Mouse (Mus musculus): ENCODE measurements at regions not wholly inside any gene's neighbourhood (a gene's known extent, or its start where the extent isn't known, plus 50 kb on each side); places are given as distances from the start of the nearest gene placed in this dataset.

- no peak overlapping the region for H3K27ac ChIP-seq
- H3K4me3 ChIP-seq (ENCODE audit: inconsistent target): no peak overlapping the region
- no peaks in the 10 kb centered on the region for H3K36me3 ChIP-seq (ENCODE audit: inconsistent target)
- H3K79me2 ChIP-seq (ENCODE audit: inconsistent target): no peaks in the 10 kb centered on the region
- 0% methylated on average over 1 of the region's 1 CpGs for WGBS (ENCODE audit: missing documents)
Measured at GRCm38 (mm10) chr14:98937933-98938332, 56.2 kb downstream of the Rpl36a-ps1 start.

GRCm38 (mm10) chr14:98937373-98937772 lies 56.7 kb downstream of the Rpl36a-ps1 start:
- H3K27ac ChIP-seq: no peak overlapping the region
- 91% methylated on average over 2 of the region's 2 CpGs for WGBS (ENCODE audit: missing documents)
- no peak overlapping the region for H3K4me3 ChIP-seq (ENCODE audit: inconsistent target)
- no peaks in the 10 kb centered on the region for H3K79me2 ChIP-seq (ENCODE audit: inconsistent target)
- H3K36me3 ChIP-seq (ENCODE audit: inconsistent target): no peaks in the 10 kb centered on the region

GRCm38 (mm10) chr14:98933371-98933916 lies 60.7 kb downstream of the Rpl36a-ps1 start:
- 38% methylated on average over 3 of the region's 3 CpGs for WGBS (ENCODE audit: missing documents)
- no peak overlapping the region for H3K27ac ChIP-seq
- H3K79me2 ChIP-seq (ENCODE audit: inconsistent target): no peaks in the 10 kb centered on the region
- H3K4me3 ChIP-seq (ENCODE audit: inconsistent target): no peak overlapping the region
- H3K36me3 ChIP-seq (ENCODE audit: inconsistent target): no peaks in the 10 kb centered on the region

GRCm38 (mm10) chr14:98929276-98929675 lies 64.8 kb downstream of the Rpl36a-ps1 start:
- Histone ChIP-seq H3K4me3 (ENCODE audit: inconsistent target) (no peak overlapping the region), H3K36me3 (ENCODE audit: inconsistent target) (no peaks in the 10 kb centered on the region), H3K79me2 (ENCODE audit: inconsistent target) (no peaks in the 10 kb centered on the region), H3K27ac (no peak overlapping the region)
- 45% methylated on average over 2 of the region's 2 CpGs for WGBS (ENCODE audit: missing documents)

GRCm38 (mm10) chr14:98908234-98908633 lies 85.9 kb downstream of the Rpl36a-ps1 start:
- H3K27ac ChIP-seq: no peak overlapping the region
- no peak overlapping the region for H3K4me3 ChIP-seq (ENCODE audit: inconsistent target)
- H3K79me2 ChIP-seq (ENCODE audit: inconsistent target): no peaks in the 10 kb centered on the region
- WGBS (ENCODE audit: missing documents): 97% methylated on average over 5 of the region's 5 CpGs
- no peaks in the 10 kb centered on the region for H3K36me3 ChIP-seq (ENCODE audit: inconsistent target)

- no peak overlapping the region for H3K4me3 ChIP-seq (ENCODE audit: inconsistent target)
- WGBS (ENCODE audit: missing documents): 96% methylated on average over 4 of the region's 4 CpGs
- H3K79me2 ChIP-seq (ENCODE audit: inconsistent target): no peaks in the 10 kb centered on the region
- no peaks in the 10 kb centered on the region for H3K36me3 ChIP-seq (ENCODE audit: inconsistent target)
- H3K27ac ChIP-seq: no peak overlapping the region
Measured at GRCm38 (mm10) chr14:98898876-98899275, 95.2 kb downstream of the Rpl36a-ps1 start.

- H3K27ac ChIP-seq: no peak overlapping the region
- H3K79me2 ChIP-seq (ENCODE audit: inconsistent target): no peaks in the 10 kb centered on the region
- no peaks in the 10 kb centered on the region for H3K36me3 ChIP-seq (ENCODE audit: inconsistent target)
- no peak overlapping the region for H3K4me3 ChIP-seq (ENCODE audit: inconsistent target)
- WGBS (ENCODE audit: missing documents): 33% methylated on average over 1 of the region's 1 CpGs
Measured at GRCm38 (mm10) chr14:98897390-98897789, 96.7 kb downstream of the Rpl36a-ps1 start.

- Histone ChIP-seq H3K79me2 (ENCODE audit: inconsistent target) (no peaks in the 10 kb centered on the region), H3K27ac (no peak overlapping the region), H3K36me3 (ENCODE audit: inconsistent target) (no peaks in the 10 kb centered on the region), H3K4me3 (ENCODE audit: inconsistent target) (no peak overlapping the region)
- 94% methylated on average over 1 of the region's 1 CpGs for WGBS (ENCODE audit: missing documents)
Measured at GRCm38 (mm10) chr14:98895933-98896332, 98.2 kb downstream of the Rpl36a-ps1 start.

- Histone ChIP-seq H3K27ac (no peak overlapping the region), H3K36me3 (ENCODE audit: inconsistent target) (no peaks in the 10 kb centered on the region), H3K4me3 (ENCODE audit: inconsistent target) (no peak overlapping the region), H3K79me2 (ENCODE audit: inconsistent target) (no peaks in the 10 kb centered on the region)
- WGBS (ENCODE audit: missing documents): 87% methylated on average over 3 of the region's 3 CpGs
Measured at GRCm38 (mm10) chr14:98892670-98893069, 101.4 kb downstream of the Rpl36a-ps1 start.

GRCm38 (mm10) chr14:98891252-98891947 lies 102.7 kb downstream of the Rpl36a-ps1 start:
- 76% methylated on average over 5 of the region's 5 CpGs for WGBS (ENCODE audit: missing documents)
- Histone ChIP-seq H3K4me3 (ENCODE audit: inconsistent target) (no peak overlapping the region), H3K36me3 (ENCODE audit: inconsistent target) (no peaks in the 10 kb centered on the region), H3K27ac (no peak overlapping the region), H3K79me2 (ENCODE audit: inconsistent target) (no peaks in the 10 kb centered on the region)

GRCm38 (mm10) chr14:98887588-98887987 lies 106.5 kb downstream of the Rpl36a-ps1 start:
- no peak overlapping the region for H3K27ac ChIP-seq
- H3K36me3 ChIP-seq (ENCODE audit: inconsistent target): no peaks in the 10 kb centered on the region
- WGBS (ENCODE audit: missing documents): 91% methylated on average over 2 of the region's 2 CpGs
- H3K79me2 ChIP-seq (ENCODE audit: inconsistent target): no peaks in the 10 kb centered on the region
- H3K4me3 ChIP-seq (ENCODE audit: inconsistent target): no peak overlapping the region

- Histone ChIP-seq H3K27ac (no peak overlapping the region), H3K4me3 (ENCODE audit: inconsistent target) (no peak overlapping the region), H3K36me3 (ENCODE audit: inconsistent target) (no peaks in the 10 kb centered on the region), H3K79me2 (ENCODE audit: inconsistent target) (no peaks in the 10 kb centered on the region)
- WGBS (ENCODE audit: missing documents): 0% methylated on average over 1 of the region's 1 CpGs
Measured at GRCm38 (mm10) chr14:98886982-98887381, 107.1 kb downstream of the Rpl36a-ps1 start.

- Histone ChIP-seq H3K27ac (no peak overlapping the region), H3K36me3 (ENCODE audit: inconsistent target) (no peaks in the 10 kb centered on the region), H3K79me2 (ENCODE audit: inconsistent target) (no peaks in the 10 kb centered on the region), H3K4me3 (ENCODE audit: inconsistent target) (no peak overlapping the region)
- WGBS (ENCODE audit: missing documents): 94% methylated on average over 10 of the region's 10 CpGs
Measured at GRCm38 (mm10) chr14:98882586-98882985, 111.5 kb downstream of the Rpl36a-ps1 start.

- Histone ChIP-seq H3K27ac (no peak overlapping the region), H3K36me3 (ENCODE audit: inconsistent target) (no peaks in the 10 kb centered on the region), H3K4me3 (ENCODE audit: inconsistent target) (no peak overlapping the region), H3K79me2 (ENCODE audit: inconsistent target) (no peaks in the 10 kb centered on the region)
- WGBS (ENCODE audit: missing documents): 84% methylated on average over 3 of the region's 3 CpGs
Measured at GRCm38 (mm10) chr14:98877956-98878355, 116.2 kb downstream of the Rpl36a-ps1 start.

GRCm38 (mm10) chr14:98873446-98873845 lies 120.7 kb downstream of the Rpl36a-ps1 start:
- Histone ChIP-seq H3K79me2 (ENCODE audit: inconsistent target) (no peaks in the 10 kb centered on the region), H3K27ac (peak overlapping the region; percentile 21; the same call in 1 of the 2 replicates), H3K4me3 (ENCODE audit: inconsistent target) (no peak overlapping the region), H3K36me3 (ENCODE audit: inconsistent target) (no peaks in the 10 kb centered on the region)
- WGBS (ENCODE audit: missing documents): 2% methylated on average over 9 of the region's 9 CpGs

Data from macrophage (primary cell).